In genomic region chr4:129709486-129710129, GRCm38 (mm10) we compare ENCODE assay signal across 10 mouse cellular contexts. TPM values are rescaled to one million over a fixed set of nuclear protein-coding genes. Genes with fewer than 3 reads are reported as not detected.
A peak's percentile ranks its signal among the peaks of the same experiment; 100 is the strongest.
DNase-seq lines count a peak whose midpoint lies in the region; ATAC-seq and TF ChIP-seq lines count a peak whose summit lies in the region.
"Had no signal": no experiment of that assay in that cellular context is flagged by ENCODE, and none has a peak within 500 bp of the region (broad histone marks: within the 10 kb centered on the region; RNA-seq: fewer than 3 reads in every experiment).

No protein-coding gene starts in this region.

- peaks cover 84% of the 10 kb centered on the region for H3K36me3 ChIP-seq in heart, embryonic 15.5 days
- H3K36me3 ChIP-seq in heart, adult 2 months (ENCODE audit: control insufficient read depth, insufficient read depth, low read length) = no peaks in the 10 kb centered on the region; the same call in 1 of the 2 replicates
- H3K36me3 ChIP-seq in hindbrain, embryonic 11.5 days (ENCODE audit: control insufficient read depth, insufficient read depth, low read length) = peaks cover 18% of the 10 kb centered on the region
- H3K36me3 ChIP-seq in neural tube, embryonic 14.5 days (ENCODE audit: control insufficient read depth, insufficient read depth, low read length) = peaks cover 65% of the 10 kb centered on the region

- H3K4me3 ChIP-seq in heart, embryonic 15.5 days = no peak overlapping the region
- no peak overlapping the region for H3K4me3 ChIP-seq in heart, adult 2 months
- H3K4me3 ChIP-seq in hindbrain, embryonic 11.5 days (ENCODE audit: low read depth, low read length) = no peak overlapping the region
- H3K4me3 ChIP-seq in neural tube, embryonic 14.5 days (ENCODE audit: low read depth, low read length) = no peak overlapping the region
- H3K4me3 ChIP-seq: liver, embryonic 12.5 days had no signal

- H3K27ac ChIP-seq in heart, embryonic 15.5 days = peak overlapping the region; percentile 45
- H3K27ac ChIP-seq in heart, adult 2 months = no peak overlapping the region
- H3K27ac ChIP-seq in hindbrain, embryonic 11.5 days (ENCODE audit: low read depth, low read length) = peak overlapping the region; percentile 65
- H3K27ac ChIP-seq in neural tube, embryonic 14.5 days (ENCODE audit: low read depth, low read length) = peak overlapping the region; percentile 79
- H3K27ac ChIP-seq: liver, embryonic 12.5 days had no signal

- 79% methylated on average over 8 of the region's 8 CpGs for WGBS in heart, embryonic 15.5 days
- 77% methylated on average over 8 of the region's 8 CpGs for WGBS in heart, adult 2 months
- WGBS in hindbrain, embryonic 11.5 days = 83% methylated on average over 8 of the region's 8 CpGs
- 41% methylated on average over 8 of the region's 8 CpGs for WGBS in neural tube, embryonic 14.5 days

- no peak for ATAC-seq in heart, embryonic 15.5 days (replicated peaks; ENCODE audit: insufficient number of reproducible peaks, insufficient read depth, low FRiP score, low read depth)
- ATAC-seq in hindbrain, embryonic 11.5 days (ENCODE audit: low FRiP score) = peak; percentile 67
- peak; percentile 74 for ATAC-seq in neural tube, embryonic 14.5 days (ENCODE audit: low read depth)
- ATAC-seq: liver, embryonic 12.5 days had no signal

- no peak for TF ChIP-seq POLR2A in heart, adult 2 months (IDR thresholded peaks at IDR 0.05; ENCODE audit: insufficient read depth, low read depth, low read length)

- no peak overlapping the region for H3K4me2 ChIP-seq in heart, embryonic 15.5 days
- H3K4me2 ChIP-seq in hindbrain, embryonic 11.5 days (replicated peaks; ENCODE audit: low read depth, low read length) = no peak overlapping the region
- no peak overlapping the region for H3K4me2 ChIP-seq in neural tube, embryonic 14.5 days (ENCODE audit: low read depth, low read length)
- H3K4me2 ChIP-seq: liver, embryonic 12.5 days had no signal

- no peak for TF ChIP-seq EP300 in heart, adult 2 months (IDR thresholded peaks at IDR 0.05; ENCODE audit: insufficient read depth, low read depth, low read length)

- H3K79me2 ChIP-seq in heart, adult 2 months (replicated peaks; ENCODE audit: control insufficient read depth, insufficient read depth, low read length) = no peaks in the 10 kb centered on the region; the same call in 1 of the 2 replicates

- no peak for DNase-seq in heart, adult 2 months
- peak; percentile 27 to 69 for DNase-seq in lung, postnatal 4 days
- DNase-seq in lung, adult 18-20 months = no peak
- DNase-seq in hindbrain, embryonic 11.5 days (ENCODE audit: low spot score) = peak; percentile 61
- no peak for DNase-seq in thymus, postnatal 36 days
- DNase-seq in spleen, postnatal 14 days (ENCODE audit: low spot score in 2 of 2) = no peak
- DNase-seq: right cerebral cortex, postnatal 14 days had no signal

- no peak overlapping the region for H3K9ac ChIP-seq in heart, embryonic 15.5 days
- H3K9ac ChIP-seq in heart, adult 2 months (ENCODE audit: low read depth, low read length) = no peak overlapping the region
- no peak overlapping the region for H3K9ac ChIP-seq in hindbrain, embryonic 11.5 days (ENCODE audit: low read depth, low read length)
- H3K9ac ChIP-seq in neural tube, embryonic 14.5 days (replicated peaks; ENCODE audit: low read depth, low read length) = no peak overlapping the region
- H3K9ac ChIP-seq: liver, embryonic 12.5 days had no signal

- H3K4me1 ChIP-seq in heart, embryonic 15.5 days (replicated peaks) = peaks cover 11% of the 10 kb centered on the region
- H3K4me1 ChIP-seq in heart, adult 2 months (ENCODE audit: control insufficient read depth, insufficient read depth, low read length) = no peaks in the 10 kb centered on the region
- no peaks in the 10 kb centered on the region; the same call in 1 of the 2 replicates for H3K4me1 ChIP-seq in hindbrain, embryonic 11.5 days (replicated peaks; ENCODE audit: control insufficient read depth, insufficient read depth, low read length)
- no peaks in the 10 kb centered on the region for H3K4me1 ChIP-seq in neural tube, embryonic 14.5 days (ENCODE audit: control insufficient read depth, insufficient read depth, low read length)
- H3K4me1 ChIP-seq: liver, embryonic 12.5 days had no signal

- TF ChIP-seq CTCF in heart, adult 2 months (IDR thresholded peaks at IDR 0.05) = no peak

- H3K27me3 ChIP-seq in heart, embryonic 15.5 days = no peaks in the 10 kb centered on the region
- no peaks in the 10 kb centered on the region for H3K27me3 ChIP-seq in heart, adult 2 months (ENCODE audit: control insufficient read depth, insufficient read depth, low read length)
- no peaks in the 10 kb centered on the region for H3K27me3 ChIP-seq in hindbrain, embryonic 11.5 days (ENCODE audit: control insufficient read depth, insufficient read depth, low read length)
- H3K27me3 ChIP-seq in neural tube, embryonic 14.5 days (ENCODE audit: control insufficient read depth, insufficient read depth, low read length) = no peaks in the 10 kb centered on the region
- H3K27me3 ChIP-seq: liver, embryonic 12.5 days had no signal

- intact Hi-C loops in heart, adult 2 months (cut with DNase I) = no loop called here

- H3K9me3 ChIP-seq in heart, embryonic 15.5 days (replicated peaks) = no peaks in the 10 kb centered on the region
- H3K9me3 ChIP-seq in hindbrain, embryonic 11.5 days (ENCODE audit: control insufficient read depth, low read length) = no peaks in the 10 kb centered on the region
- no peaks in the 10 kb centered on the region for H3K9me3 ChIP-seq in neural tube, embryonic 14.5 days (ENCODE audit: control insufficient read depth, low read length)
- H3K9me3 ChIP-seq: liver, embryonic 12.5 days had no signal

RNA-seq across cellular contexts. Expression of gene Tmem39b, which starts 13.0 kb away (rescaled TPM):
- 6.1 and 7.4 TPM in 2 replicates for polyA plus RNA-seq in heart, embryonic 15.5 days (2015; fragmentation: Nextera tagmentation; extraction: Ambion mirVana)
- total RNA-seq in heart, adult 2 months (2021) = 1 to 10 TPM; 4.8 to 5.0 TPM
- polyA plus RNA-seq in heart, adult 2 months (2012; rRNA removed) = 13.4 and 14.4 TPM in 2 replicates
- 27.7 and 30.9 TPM in 2 replicates for polyA plus RNA-seq in hindbrain, embryonic 11.5 days (2014; fragmentation: Nextera tagmentation; extraction: Ambion mirVana)
- polyA plus RNA-seq in neural tube, embryonic 14.5 days (2014; fragmentation: Nextera tagmentation; extraction: Ambion mirVana) = 22.9 and 23.3 TPM in 2 replicates

RNA-seq across cellular contexts. Expression of gene Khdrbs1, which starts 32.5 kb away (rescaled TPM):
- 64.8 and 73.1 TPM in 2 replicates for polyA plus RNA-seq in heart, embryonic 15.5 days (2015; fragmentation: Nextera tagmentation; extraction: Ambion mirVana)
- 10 to 100 TPM; 38.1 to 41.7 TPM for total RNA-seq in heart, adult 2 months (2021)
- polyA plus RNA-seq in heart, adult 2 months (2012; rRNA removed) = 11.4 and 11.7 TPM in 2 replicates
- 158 and 183 TPM in 2 replicates for polyA plus RNA-seq in hindbrain, embryonic 11.5 days (2014; fragmentation: Nextera tagmentation; extraction: Ambion mirVana)
- polyA plus RNA-seq in neural tube, embryonic 14.5 days (2014; fragmentation: Nextera tagmentation; extraction: Ambion mirVana) = 105 and 141 TPM in 2 replicates

RNA-seq across cellular contexts. Expression of gene Kpna6, which starts 37.0 kb away (rescaled TPM):
- polyA plus RNA-seq in heart, embryonic 15.5 days (2015; fragmentation: Nextera tagmentation; extraction: Ambion mirVana) = 13.6 and 16.6 TPM in 2 replicates
- 10 to 100 TPM; 69.6 to 79.2 TPM for total RNA-seq in heart, adult 2 months (2021)
- 28.2 and 57.9 TPM in 2 replicates for polyA plus RNA-seq in heart, adult 2 months (2012; rRNA removed)
- polyA plus RNA-seq in hindbrain, embryonic 11.5 days (2014; fragmentation: Nextera tagmentation; extraction: Ambion mirVana) = 13.9 and 15.2 TPM in 2 replicates
- 17.2 and 19.7 TPM in 2 replicates for polyA plus RNA-seq in neural tube, embryonic 14.5 days (2014; fragmentation: Nextera tagmentation; extraction: Ambion mirVana)

Comparison
In these comparisons a context has a peak if more than half of its experiments do, and no peak if none do; other contexts are left out.
1. DNase-seq: peak in lung, postnatal 4 days (2 of 2) and hindbrain, embryonic 11.5 days (single experiment); none in heart, adult 2 months (0 of 2), lung, adult 18-20 months (0 of 2), thymus, postnatal 36 days (0 of 2) and spleen, postnatal 14 days (0 of 2).